Mouse (Mus musculus) embryonic fibroblast, embryonic 13.5 days (primary cell): Measurements from ENCODE around the gene Ado.

Experiments used
- CTCF ChIP-seq: IDR thresholded peaks from 2 replicates; pipeline ENCODE4 v1.5.1; 2011; ENCODE audit warnings: mild to moderate bottlenecking, control low read depth, low read length, moderate library complexity, borderline replicate concordance; ENCODE audit not compliant: insufficient read depth
- POLR2A ChIP-seq: IDR thresholded peaks from 2 replicates; pipeline ENCODE4 v1.6.1; 2011; ENCODE audit warnings: low read depth, mild to moderate bottlenecking, control low read depth, low read length, moderate library complexity

- TF ChIP-seq CTCF (no peak), POLR2A (no peak)
These were observed 43.5 kb downstream of the Ado start for GRCm38 (mm10) chr10:67505248-67505647.
